Mouse (Mus musculus) G1E (cell line): ENCODE measurements around the gene Rnf126.

Experiments used
- CTCF ChIP-seq: IDR thresholded peaks from 2 replicates; pipeline ENCODE4 v1.5.1; 2012; ENCODE audit warnings: low read depth, low read length, inconsistent platforms, mixed read lengths
- GATA1 ChIP-seq: IDR thresholded peaks from 2 replicates; pipeline ENCODE4 v1.6.1; 2012; ENCODE audit warnings: borderline replicate concordance, low read length, inconsistent platforms, mixed read lengths
- POLR2AphosphoS5 ChIP-seq: IDR thresholded peaks from 2 replicates; pipeline ENCODE4 v1.6.1; 2012; ENCODE audit warnings: low read depth, low read length, inconsistent platforms; ENCODE audit not compliant: insufficient replicate concordance

GRCm38 (mm10) chr10:79803716-79804323 lies 37.1 kb upstream of the Rnf126 start:
- TF ChIP-seq CTCF (no peak), GATA1 (no peak), POLR2AphosphoS5 (no peak)
